ENCODE assay signal across 18 mouse cellular contexts in the genomic region with DNA sequence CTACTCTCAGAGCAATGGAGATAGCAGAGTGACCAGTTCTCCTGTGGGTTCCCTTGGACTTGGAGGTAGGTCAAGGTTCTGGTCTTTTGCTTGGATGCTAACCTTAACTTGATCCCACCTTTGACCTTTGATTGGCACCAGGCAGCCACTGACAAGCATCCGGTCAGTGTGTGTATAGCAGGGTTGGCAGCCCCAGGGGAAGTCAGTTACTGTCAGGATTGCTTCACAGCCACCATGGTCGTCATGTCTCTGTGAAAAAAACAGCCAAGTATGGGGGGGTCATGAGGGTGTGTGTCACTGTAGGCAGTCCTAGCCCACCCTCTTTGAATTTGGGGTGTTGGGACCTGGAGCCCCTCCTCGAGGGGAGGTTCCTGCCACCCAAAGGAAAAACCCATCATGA.
DNase-seq lines count a peak whose midpoint lies in the region; ATAC-seq lines count a peak whose summit lies in the region.
"Had no signal": no experiment of that assay in that cellular context is flagged by ENCODE, and none has a peak within 500 bp of the region (broad histone marks: within the 10 kb centered on the region; RNA-seq: fewer than 3 reads in every experiment).

No protein-coding gene starts in this region.

- H3K9ac ChIP-seq in forebrain, embryonic 12.5 days: no peak overlapping the region
- H3K9ac ChIP-seq in liver, embryonic 11.5 days (ENCODE audit: low read depth, low read length): no peak overlapping the region
- no peak overlapping the region for H3K9ac ChIP-seq in limb, embryonic 15.5 days
- H3K9ac ChIP-seq in forebrain, embryonic 15.5 days (replicated peaks): no peak overlapping the region
- H3K9ac ChIP-seq: embryonic facial prominence, embryonic 13.5 days; forebrain, embryonic 13.5 days had no signal

- peaks cover 67% of the 10 kb centered on the region for H3K4me1 ChIP-seq in forebrain, embryonic 10.5 days
- peaks cover 52% of the 10 kb centered on the region for H3K4me1 ChIP-seq in forebrain, embryonic 12.5 days
- peaks cover 14% of the 10 kb centered on the region for H3K4me1 ChIP-seq in liver, embryonic 11.5 days (replicated peaks; ENCODE audit: control insufficient read depth, insufficient read depth, low read length)
- peaks cover 65% of the 10 kb centered on the region for H3K4me1 ChIP-seq in limb, embryonic 15.5 days
- H3K4me1 ChIP-seq in forebrain, embryonic 15.5 days: peaks cover 17% of the 10 kb centered on the region

- no peaks in the 10 kb centered on the region for H3K9me3 ChIP-seq in forebrain, embryonic 10.5 days
- H3K9me3 ChIP-seq in forebrain, embryonic 12.5 days: no peaks in the 10 kb centered on the region
- H3K9me3 ChIP-seq in liver, embryonic 11.5 days (ENCODE audit: control insufficient read depth, low read length): no peaks in the 10 kb centered on the region
- no peaks in the 10 kb centered on the region for H3K9me3 ChIP-seq in limb, embryonic 15.5 days
- H3K9me3 ChIP-seq in forebrain, embryonic 15.5 days: no peaks in the 10 kb centered on the region
- H3K9me3 ChIP-seq: embryonic facial prominence, embryonic 13.5 days; forebrain, embryonic 13.5 days had no signal

- no peak for DNase-seq in forebrain, embryonic 10.5 days (ENCODE audit: extremely low spot score, low spot score)
- no peak for DNase-seq in liver, embryonic 11.5 days (ENCODE audit: low spot score)
- DNase-seq in liver: no peak
- DNase-seq in skeletal muscle tissue, adult 2 months (ENCODE audit: low read depth, low spot score): peak; percentile 27
- DNase-seq in urinary bladder, postnatal 14 days (ENCODE audit: low spot score): no peak
- DNase-seq: left cerebral cortex, postnatal 4 days; lung, adult 18-20 months; lung, postnatal 36 days; thymus, adult 2 months had no signal

- ATAC-seq in forebrain, embryonic 12.5 days (ENCODE audit: low FRiP score): no peak
- ATAC-seq in liver, embryonic 11.5 days (replicated peaks; ENCODE audit: low FRiP score): no peak
- ATAC-seq in limb, embryonic 15.5 days (ENCODE audit: insufficient number of reproducible peaks, low FRiP score, low TSS enrichment, low read depth): no peak
- ATAC-seq in forebrain, embryonic 15.5 days (replicated peaks): no peak
- ATAC-seq: forebrain, embryonic 13.5 days; hindbrain, embryonic 16.5 days; Patski had no signal

- H3K36me3 ChIP-seq in forebrain, embryonic 10.5 days (replicated peaks): no peaks in the 10 kb centered on the region; the same call in 1 of the 2 replicates
- no peaks in the 10 kb centered on the region for H3K36me3 ChIP-seq in forebrain, embryonic 12.5 days (replicated peaks)
- H3K36me3 ChIP-seq in liver, embryonic 11.5 days (ENCODE audit: control insufficient read depth, insufficient read depth, low read length): no peaks in the 10 kb centered on the region
- H3K36me3 ChIP-seq in limb, embryonic 15.5 days: no peaks in the 10 kb centered on the region
- no peaks in the 10 kb centered on the region for H3K36me3 ChIP-seq in forebrain, embryonic 15.5 days
- H3K36me3 ChIP-seq: embryonic facial prominence, embryonic 13.5 days had no signal

- H3K4me3 ChIP-seq in forebrain, embryonic 10.5 days: no peak overlapping the region
- no peak overlapping the region for H3K4me3 ChIP-seq in forebrain, embryonic 12.5 days (replicated peaks)
- no peak overlapping the region for H3K4me3 ChIP-seq in liver, embryonic 11.5 days (ENCODE audit: low read depth, low read length)
- no peak overlapping the region for H3K4me3 ChIP-seq in limb, embryonic 15.5 days
- H3K4me3 ChIP-seq in forebrain, embryonic 15.5 days: no peak overlapping the region
- H3K4me3 ChIP-seq: embryonic facial prominence, embryonic 13.5 days; forebrain, embryonic 13.5 days had no signal

- WGBS in forebrain, embryonic 10.5 days: 74% methylated on average over 3 of the region's 3 CpGs
- 89% methylated on average over 3 of the region's 3 CpGs for WGBS in forebrain, embryonic 12.5 days
- WGBS in liver, embryonic 11.5 days: 61% methylated on average over 3 of the region's 3 CpGs
- 69% methylated on average over 3 of the region's 3 CpGs for WGBS in limb, embryonic 15.5 days
- 84% methylated on average over 3 of the region's 3 CpGs for WGBS in forebrain, embryonic 15.5 days

- H3K4me2 ChIP-seq in forebrain, embryonic 12.5 days: no peak overlapping the region
- peak overlapping the region; percentile 18; the same call in 1 of the 2 replicates for H3K4me2 ChIP-seq in liver, embryonic 11.5 days
- no peak overlapping the region for H3K4me2 ChIP-seq in limb, embryonic 15.5 days
- no peak overlapping the region for H3K4me2 ChIP-seq in forebrain, embryonic 15.5 days (replicated peaks)
- H3K4me2 ChIP-seq: embryonic facial prominence, embryonic 13.5 days; forebrain, embryonic 13.5 days; heart, embryonic 11.5 days; midbrain, embryonic 11.5 days had no signal

- no peaks in the 10 kb centered on the region for H3K27me3 ChIP-seq in forebrain, embryonic 10.5 days (ENCODE audit: poor library complexity, severe bottlenecking)
- no peaks in the 10 kb centered on the region for H3K27me3 ChIP-seq in forebrain, embryonic 12.5 days
- H3K27me3 ChIP-seq in liver, embryonic 11.5 days (replicated peaks; ENCODE audit: control insufficient read depth, insufficient read depth, low read length): no peaks in the 10 kb centered on the region
- H3K27me3 ChIP-seq in limb, embryonic 15.5 days: no peaks in the 10 kb centered on the region
- no peaks in the 10 kb centered on the region for H3K27me3 ChIP-seq in forebrain, embryonic 15.5 days
- H3K27me3 ChIP-seq: embryonic facial prominence, embryonic 13.5 days; forebrain, embryonic 13.5 days; Patski had no signal

- peak overlapping the region; percentile 44; the same call in 1 of the 2 replicates for H3K27ac ChIP-seq in forebrain, embryonic 10.5 days
- no peak overlapping the region for H3K27ac ChIP-seq in forebrain, embryonic 12.5 days
- H3K27ac ChIP-seq in liver, embryonic 11.5 days (ENCODE audit: low read depth, low read length): peak overlapping the region; percentile 45; the same call in 1 of the 2 replicates
- peak overlapping the region; percentile 7; the same call in 1 of the 2 replicates for H3K27ac ChIP-seq in limb, embryonic 15.5 days
- H3K27ac ChIP-seq in forebrain, embryonic 15.5 days (replicated peaks): no peak overlapping the region
- H3K27ac ChIP-seq: forebrain, embryonic 13.5 days had no signal

Comparison
In these comparisons a context has a peak if more than half of its experiments do, and no peak if none do; other contexts are left out.
1. H3K27ac ChIP-seq: peak in forebrain, embryonic 10.5 days (single experiment), liver, embryonic 11.5 days (single experiment) and limb, embryonic 15.5 days (single experiment); none in forebrain, embryonic 12.5 days (single experiment) and forebrain, embryonic 15.5 days (single experiment).